Mouse (Mus musculus) gastrocnemius, postnatal 10 days (tissue): ENCODE data around the gene Fndc4. TPM values are rescaled to one million over a fixed set of nuclear protein-coding genes. Genes with fewer than 3 reads are reported as not detected.

Source experiments
- DNase-seq: peaks from one replicate; pipeline ENCODE4 v3.0.0; 2021; ENCODE audit warnings: mixed read lengths
- long read RNA-seq, 2 experiments: library from polyadenylated mRNA; stranded (forward); transcript quantifications; one replicate each; pipeline ENCODE4 v2.0.0; 2021
- total RNA-seq, 2 experiments: library from RNA; stranded (reverse); gene quantifications; 2 replicates each; pipeline ENCODE4 v1.2.3; 2021

The Fndc4 gene
- total RNA-seq = 1 to 10 TPM; 8.8 to 10.0 TPM
- long read RNA-seq, experiment 1, partial matches to known transcripts = 1 of 9 reads
- long read RNA-seq, experiment 1, other reads (novel, unspliced or antisense) = 1 of 9 reads
- long read RNA-seq, experiment 2, partial matches to known transcripts = 0 of 5 reads
- long read RNA-seq, experiment 2, other reads (novel, unspliced or antisense) = 0 of 5 reads

DNA sequence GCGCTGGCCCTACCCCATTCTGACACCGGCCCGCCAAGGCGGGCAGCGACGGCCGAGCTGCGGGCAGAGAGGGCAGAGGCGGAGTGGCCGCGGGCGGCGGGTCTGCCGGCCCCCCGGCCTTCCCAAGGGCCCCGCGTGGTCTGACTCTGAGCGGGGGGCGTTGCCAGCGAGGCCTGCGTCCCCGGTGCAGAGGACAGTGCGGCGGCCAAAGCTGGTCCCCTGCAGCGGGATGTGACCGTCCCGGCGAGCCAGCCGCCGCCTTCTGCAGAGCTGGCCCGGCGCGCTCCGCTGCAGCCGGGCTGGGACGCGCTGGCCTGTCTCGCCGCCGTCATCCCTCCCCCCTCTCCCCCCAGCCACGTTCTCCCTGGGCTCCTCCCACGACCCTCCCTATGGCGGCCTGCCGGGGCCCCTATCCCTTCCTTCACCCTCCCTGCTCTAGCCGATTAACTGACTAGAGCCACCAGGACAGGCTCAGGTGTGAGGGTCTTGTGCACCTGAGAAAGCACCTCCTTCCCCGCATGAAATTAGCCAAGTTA is at the start of gene Fndc4:
TSS of gene Fndc4 (minus strand) at position 475 of the 536 bp plus-strand sequence.
- peak; percentile 45 for DNase-seq

DNA sequence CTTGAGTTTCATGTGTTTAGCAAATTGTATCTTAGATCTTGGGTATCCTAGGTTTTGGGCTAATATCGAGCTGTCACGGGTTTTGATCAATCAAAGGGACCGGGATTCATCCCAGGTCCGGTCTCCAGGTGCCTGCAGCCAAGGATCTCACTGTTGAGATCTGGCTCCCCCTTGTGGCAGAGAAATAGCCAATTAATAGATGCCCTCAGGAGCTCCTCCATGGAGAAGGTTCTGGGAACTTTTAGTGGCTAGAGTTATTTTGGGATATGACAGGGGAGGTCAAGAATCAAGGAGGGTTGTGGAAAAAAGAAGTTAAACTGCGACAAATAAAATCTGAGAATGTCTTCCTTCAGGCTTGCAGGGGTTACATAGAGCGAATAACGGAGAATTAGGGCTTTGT is 32.4 kb upstream of the Fndc4 start:
- peak; percentile 41 for DNase-seq

DNA sequence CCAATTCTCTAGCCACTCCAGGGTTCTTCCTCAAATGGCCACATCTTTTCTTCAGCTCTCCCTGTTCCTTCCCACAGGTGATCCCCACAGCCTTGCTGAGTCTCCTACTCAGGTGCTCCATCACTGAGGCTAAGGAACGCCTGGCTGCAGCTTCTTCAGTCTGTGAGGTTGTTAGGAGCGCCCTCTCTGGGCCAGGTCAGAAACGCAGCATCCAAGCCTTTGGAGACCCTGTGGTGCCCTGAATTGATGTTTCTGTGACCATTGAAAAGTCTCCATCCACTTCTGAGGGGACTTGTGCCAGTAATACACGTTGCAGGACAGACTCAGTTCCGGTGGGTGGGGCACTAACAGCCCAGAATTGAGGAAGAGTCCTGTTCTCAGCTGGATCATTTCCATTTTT is 31.0 kb upstream of the Fndc4 start:
- DNase-seq = no peak

DNA sequence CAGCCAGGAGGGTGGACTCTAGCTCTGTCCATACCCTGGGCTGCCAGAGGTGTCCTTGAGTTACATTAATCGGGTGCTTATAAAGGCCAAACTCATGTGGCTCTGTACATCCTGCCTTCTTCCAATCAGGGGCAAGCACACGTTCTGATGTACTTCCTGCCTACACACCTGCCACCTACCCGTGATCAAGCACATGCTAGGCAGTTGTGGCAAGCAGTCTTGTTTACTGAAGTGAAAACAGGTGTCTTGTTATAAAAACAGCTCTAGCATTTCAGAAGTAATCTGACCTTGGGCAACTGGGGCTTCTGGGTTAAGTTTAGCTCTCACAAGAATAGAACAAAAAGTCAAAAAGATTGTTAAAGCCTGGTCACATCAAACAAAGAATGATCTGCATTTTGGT is 28.2 kb upstream of the Fndc4 start:
- no peak for DNase-seq

DNA sequence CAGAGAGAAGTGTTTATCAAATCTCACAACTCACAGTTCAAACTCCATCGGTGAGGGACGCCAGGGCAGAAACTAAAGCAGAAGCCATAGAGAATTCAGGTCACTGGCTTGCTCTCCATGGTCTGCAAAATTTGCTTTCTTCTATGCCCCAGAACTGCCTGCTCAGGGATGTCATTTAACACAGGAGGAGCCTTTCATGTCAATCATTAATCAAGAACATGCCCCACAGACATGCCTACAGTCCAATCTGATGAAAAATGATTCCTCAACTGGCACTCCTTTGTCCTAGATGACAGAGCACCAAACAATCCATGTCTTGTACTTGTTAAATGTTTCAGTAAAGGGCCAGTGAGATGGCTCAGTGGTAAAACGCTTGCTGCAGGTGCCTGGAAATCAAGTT is 26.9 kb upstream of the Fndc4 start:
- DNase-seq = no peak

DNA sequence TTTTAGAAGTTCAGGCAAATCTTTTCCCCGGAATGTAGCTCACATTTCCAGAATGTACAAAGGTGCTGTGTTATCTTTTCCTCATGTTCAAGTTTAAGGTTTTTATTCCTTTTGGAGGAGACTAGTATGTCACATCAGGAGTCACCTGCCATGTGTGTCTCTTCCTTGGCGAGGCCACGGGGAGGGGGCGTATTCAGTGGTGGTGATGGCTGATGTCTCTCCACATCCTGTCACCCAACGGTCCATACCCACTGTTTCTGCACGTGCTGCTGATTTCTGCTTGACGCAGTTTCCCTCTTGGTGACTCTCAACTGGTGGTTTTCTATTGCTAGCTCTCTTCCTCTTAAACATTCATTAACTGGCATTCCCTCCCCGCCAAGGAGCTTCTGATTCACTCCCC is 16.9 kb upstream of the Fndc4 start:
- no peak for DNase-seq

DNA sequence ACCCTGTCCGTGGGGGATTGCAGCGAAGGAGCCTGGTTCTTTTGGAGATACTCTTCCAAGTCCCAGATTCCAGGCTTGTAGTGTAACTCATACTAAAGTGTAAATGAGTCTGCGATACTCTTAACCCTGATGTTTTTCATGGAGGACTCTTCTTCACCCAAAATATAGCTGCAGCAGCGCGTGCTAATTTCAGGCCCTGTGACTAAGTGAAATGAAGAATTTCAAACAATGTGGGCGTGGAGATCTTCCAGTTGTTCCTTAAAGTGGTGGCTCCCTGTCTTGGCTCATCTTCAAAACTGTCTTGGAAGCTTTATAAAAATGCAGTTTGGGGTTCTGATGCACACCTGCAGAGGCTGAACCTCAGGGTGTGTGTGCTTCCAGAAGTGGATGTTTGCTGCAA is 7.2 kb upstream of the Fndc4 start:
- DNase-seq = no peak

DNA sequence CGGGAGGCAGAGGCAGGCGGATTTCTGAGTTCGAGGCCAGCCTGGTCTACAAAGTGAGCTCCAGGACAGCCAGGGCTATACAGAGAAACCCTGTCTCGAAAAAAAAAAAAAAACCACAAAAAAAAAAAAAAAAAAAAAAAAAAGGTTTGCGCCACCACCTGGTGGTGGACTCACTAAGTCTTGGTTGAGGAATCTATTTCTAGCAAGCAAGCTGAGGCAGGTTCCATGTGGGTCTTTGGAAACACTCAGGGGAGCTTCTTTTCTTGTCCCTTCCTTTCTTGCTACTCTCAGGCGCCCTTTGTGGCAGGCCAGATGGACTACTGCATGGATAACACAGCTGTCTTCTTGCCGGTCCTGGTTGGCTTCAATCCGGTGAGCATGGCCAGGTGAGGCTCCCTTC is 6.0 kb upstream of the Fndc4 start:
- DNase-seq = no peak

DNA sequence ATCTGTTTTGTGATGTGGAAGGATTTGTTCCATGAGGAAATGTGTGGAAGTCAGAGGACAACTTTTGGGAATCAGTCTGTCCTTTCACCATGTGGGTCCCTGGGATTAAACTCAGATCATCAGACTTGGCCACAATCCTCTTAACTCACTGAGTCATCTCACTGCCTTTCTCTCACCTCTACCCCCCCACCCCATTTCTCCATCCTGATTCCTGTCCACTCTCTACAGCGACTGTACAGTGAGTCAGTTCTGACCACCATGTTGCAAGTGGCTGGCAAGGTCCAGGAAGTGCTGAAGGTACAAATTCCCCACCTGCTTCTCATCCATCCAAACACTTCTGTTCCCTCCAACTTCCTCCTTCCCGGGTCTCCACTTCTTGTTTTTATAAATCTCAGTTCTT is 2.6 kb upstream of the Fndc4 start:
- DNase-seq = no peak

DNA sequence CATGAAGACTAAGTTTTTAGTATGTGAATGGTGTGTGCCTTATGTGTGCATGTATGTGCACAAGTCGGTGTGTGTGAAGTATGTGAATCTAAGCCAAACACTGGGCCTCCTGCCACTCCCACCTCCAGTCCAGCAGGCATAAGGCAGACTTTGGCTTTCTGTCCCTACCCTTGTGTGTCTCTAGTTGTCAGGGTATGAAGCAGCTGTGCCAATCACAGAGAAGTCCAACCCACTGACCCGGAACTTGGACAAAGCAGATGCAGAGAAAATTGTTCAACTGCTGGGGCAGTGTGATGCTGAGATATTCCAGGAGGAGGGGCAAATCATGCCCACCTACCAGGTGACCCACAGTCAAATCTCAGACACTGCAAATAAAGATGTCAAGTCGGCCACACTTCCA is 2.1 kb upstream of the Fndc4 start:
- DNase-seq = no peak

DNA sequence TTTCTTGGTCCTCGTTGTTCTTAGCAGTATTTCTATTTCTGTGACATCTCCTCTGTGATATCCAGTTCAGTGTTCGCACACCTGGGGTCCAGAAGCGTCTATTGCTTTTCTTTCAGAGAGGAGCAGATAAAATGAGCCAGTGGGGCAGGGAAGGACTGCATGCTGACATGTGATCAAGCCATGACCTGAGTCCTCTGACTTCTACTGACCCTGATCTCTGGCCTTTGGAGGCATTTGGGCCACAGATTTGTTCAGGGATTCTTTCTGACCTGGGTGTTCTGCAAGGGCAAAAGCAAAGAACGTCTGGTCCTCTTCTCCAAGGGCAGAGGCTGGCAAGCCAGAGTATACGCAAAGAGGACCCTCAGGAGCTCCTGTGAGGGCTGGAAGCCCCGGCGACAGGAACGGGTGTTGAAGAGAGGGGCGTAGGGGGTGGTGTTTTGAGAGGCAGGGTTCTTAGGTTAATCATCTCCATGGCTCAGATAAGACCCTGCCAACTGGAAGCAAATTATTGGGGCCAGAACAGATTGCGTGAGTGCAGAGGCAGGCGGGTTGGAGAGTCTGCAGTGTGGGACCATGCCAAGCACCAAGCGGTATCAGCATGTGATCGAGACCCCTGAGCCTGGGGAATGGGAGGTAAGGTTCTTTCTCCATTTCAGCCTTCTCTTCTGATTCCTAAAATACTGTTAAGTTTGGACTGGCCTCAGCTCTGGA is 1.3 kb upstream of the Fndc4 start, which contains the start of gene Gckr:
TSS of gene Gckr (plus strand) at position 397 of the 711 bp plus-strand sequence.
- DNase-seq = no peak

DNA sequence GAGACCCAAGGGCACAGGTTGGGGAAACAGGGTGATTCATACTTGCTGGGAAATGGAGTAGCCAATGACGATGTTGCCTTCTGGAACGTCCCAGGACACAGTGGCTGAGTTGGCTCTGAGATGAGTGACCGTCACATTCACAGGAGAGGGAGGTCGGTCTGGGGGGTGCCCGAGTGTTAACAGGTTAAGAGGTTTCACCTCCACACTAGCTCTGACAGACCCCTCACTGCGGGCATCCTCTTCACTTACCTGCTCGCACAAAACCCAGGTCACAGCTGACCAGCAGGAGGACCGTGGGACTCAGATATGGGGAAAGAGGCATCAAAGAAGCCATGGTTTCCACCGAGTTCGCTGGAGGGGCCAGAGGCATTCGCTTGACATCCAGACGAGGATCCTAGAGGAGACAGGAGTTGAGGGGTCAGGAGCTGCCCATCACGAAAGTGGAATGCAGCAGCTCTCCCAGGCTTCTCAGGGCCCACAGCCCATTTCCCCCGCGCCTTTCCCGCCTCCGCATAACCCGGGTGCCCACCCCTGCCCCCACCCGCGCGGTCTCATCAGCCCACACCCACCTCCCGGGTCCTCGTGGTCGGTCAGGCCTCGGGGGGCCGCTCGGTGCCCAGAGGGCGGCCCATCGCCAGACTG is 795 bp downstream of the Fndc4 start:
- DNase-seq = peak; percentile 12

DNA sequence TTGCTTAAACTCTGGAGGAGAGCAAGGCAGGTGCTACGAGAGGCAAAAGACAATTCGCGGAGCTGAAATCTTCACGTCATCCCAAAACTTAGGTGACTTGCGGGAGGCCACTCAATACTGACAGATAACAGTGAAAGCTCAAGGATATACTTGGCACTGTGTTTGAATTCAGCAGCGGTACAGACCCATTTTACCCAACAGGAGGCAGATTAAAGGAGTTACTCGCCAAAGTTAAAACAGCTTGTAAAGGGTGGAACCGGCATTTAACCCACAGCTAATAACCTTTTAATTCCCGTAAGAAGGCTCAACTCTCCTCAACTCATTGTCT is 4.6 kb downstream of the Fndc4 start:
- no peak for DNase-seq

DNA sequence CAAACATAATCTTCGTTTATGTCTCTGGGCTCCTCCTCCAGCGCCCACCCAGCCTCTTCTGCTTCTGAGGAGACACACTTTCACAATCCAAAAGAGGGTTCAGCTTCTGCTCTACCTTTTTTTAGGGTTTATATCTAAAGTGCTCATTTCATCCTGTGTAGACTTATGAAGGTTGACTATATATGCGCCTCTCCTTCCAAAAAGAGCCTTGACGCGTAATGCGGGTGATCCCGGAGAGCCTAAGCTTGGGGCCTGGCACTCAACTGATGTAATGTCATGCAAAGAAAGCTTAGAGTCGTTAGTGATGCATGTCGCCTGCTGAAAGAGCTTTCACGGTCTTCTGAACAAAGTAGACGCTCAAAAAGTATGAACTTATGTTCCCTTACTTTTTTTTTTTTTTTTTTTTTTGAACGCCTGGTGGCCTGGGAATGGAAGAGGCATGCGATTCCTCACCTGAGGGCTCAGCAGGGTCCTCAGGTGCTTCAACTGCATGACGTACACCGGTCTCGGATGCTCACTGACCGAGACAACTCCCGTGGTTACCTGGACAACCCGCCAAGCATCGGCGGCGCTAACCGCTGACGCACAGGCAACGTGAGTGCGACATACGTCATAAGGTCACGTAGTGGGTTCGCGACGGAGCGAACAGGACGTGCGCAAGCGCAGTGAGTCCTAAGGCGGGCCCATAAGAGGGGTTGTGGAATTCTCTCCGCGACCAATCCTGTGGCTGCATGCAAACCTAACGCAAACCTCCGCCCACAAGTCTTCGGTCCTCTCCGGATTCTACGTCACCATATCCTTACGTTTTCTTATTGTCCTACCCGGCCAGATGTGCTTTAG is 5.1 kb downstream of the Fndc4 start, which contains the start of gene Ift172:
TSS of gene Ift172 (minus strand) at position 596 of the 840 bp plus-strand sequence.
- DNase-seq = peak; percentile 94

DNA sequence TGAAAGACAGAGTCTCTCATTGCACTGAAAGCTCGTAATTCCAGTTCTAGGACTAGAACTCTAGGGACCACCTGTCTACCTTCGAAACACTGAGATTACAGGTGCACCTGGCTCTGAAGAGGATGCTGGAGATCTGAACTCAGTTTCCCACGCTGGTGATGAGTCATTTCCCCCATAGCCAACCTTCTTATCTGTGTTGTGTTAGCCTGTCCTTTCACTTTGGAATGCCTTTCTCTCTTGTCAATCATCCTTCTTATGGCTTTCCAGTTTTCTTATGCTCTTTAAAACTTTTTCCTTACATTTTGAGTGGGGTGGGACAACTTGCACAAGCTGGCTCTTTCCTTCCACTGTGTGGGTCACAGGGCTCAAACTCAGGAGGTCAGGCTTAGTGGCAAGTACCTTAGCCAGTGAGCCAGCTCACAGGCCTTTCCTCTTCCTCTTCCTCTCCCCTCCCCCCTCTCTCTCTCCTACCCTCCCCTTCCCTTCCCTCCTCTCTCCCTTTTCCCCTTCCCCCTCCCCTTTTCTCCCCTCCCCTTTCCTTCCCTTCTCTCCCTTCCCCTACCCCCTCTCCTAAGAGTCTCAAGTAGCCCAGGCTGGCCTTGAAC is 6.2 kb downstream of the Fndc4 start:
- DNase-seq = no peak

DNA sequence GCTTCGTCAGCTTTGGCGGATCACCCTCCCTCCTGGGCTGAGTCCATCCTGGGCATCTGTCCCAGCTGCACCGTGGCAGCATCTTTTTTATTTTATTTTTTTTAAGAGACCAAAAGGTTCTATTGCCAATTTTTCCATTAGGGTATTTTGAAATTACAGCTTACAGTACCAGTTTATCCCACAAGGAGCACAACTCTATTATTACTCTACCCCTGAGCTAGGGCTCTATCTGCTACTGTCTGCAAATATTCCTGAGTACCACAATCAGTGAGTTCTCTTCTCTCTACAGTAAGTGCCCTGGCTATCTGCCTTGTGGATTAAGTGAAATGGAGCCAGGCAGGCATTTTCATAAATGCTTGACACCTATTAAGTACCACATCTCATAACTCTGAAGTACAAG is 7.2 kb downstream of the Fndc4 start:
- DNase-seq = peak; percentile 28

DNA sequence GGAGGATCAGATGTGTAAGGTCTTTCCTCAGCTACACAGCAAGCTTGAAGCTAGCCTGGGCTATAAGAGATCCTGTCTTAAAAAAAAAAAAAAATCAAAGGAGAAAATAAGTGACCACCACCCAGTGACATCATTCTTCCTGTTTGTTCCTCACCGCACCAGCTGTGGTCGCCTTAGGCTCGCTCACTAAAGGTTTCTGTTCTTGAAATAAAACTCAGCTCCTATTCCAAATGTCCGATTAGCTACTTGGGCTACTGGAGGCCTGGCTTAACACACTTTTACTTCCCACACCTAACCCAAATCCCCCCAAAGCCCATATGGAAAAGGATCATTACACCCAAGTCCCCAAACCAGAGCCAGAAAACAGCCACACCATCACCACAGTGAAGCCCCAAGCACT is 7.7 kb downstream of the Fndc4 start:
- no peak for DNase-seq

DNA sequence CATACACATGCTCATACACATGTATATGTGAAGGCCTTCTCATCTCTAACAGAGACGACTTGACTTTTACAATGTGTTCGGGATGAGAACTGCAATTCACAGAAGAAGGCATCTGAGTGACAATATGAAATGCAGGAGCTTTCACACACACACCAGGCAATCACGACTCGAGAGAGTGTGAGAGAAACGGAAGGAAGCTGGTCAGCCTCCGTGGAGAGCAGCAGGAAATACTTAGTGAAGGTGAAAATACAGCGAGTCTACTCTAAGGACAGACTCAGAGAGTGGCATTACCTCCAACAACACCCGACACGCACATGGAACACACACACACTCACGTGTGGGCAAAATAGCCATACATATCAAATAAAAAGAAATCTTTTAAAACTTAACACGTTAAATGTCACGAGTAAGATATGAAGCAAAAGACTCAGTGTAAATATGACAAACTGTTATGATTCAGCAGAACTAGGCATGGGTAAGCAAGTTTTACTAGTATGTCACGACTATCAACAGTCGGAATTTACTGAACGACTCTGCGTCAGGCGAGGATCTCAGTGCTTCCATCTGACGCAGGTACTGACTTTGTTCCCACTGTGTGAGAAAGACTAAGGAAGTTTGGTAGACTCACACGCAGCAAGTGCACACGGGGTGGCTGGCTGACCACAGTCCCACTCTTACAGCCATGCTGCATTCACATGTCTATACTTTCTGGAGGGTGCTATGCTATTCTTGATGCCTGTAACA is 16.5 kb downstream of the Fndc4 start:
- DNase-seq = no peak

DNA sequence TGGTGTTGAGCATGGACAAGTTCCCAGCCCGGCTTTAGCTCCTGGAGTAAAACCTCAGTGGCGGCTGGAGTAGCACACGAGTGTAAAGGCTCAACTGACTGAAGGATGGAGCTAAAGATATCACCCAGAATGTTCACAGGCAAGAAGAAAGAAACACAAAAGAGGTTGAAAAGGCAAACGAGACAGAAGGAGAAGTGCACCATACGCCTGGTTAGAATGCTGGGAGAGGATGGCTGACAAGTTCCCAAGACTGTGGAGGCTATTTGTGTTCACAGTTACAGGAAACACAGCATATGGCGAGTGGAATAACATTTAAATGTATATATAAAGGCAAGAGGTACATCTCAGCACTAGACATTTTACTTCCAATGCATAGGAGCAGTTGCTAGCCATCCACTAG is 22.9 kb downstream of the Fndc4 start:
- DNase-seq = no peak

DNA sequence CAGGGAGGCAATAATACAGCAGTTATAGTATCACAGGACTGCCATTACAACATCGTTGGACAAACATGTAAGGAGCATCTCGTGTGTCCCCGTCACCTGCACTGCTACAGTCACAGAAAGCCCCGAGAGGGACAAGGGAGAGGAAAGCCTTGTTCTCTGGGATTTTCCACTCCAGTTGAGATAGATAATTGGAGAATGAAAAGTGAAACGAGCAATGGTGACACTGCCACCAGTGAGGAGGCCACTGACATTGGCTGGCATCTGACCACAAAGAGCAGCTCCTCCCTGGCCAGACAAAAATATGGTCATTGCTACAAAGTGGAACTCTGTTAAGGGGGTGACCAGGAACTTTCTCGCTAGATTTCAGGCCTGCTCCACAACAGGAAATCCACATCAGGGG is 28.2 kb downstream of the Fndc4 start:
- DNase-seq = no peak

DNA sequence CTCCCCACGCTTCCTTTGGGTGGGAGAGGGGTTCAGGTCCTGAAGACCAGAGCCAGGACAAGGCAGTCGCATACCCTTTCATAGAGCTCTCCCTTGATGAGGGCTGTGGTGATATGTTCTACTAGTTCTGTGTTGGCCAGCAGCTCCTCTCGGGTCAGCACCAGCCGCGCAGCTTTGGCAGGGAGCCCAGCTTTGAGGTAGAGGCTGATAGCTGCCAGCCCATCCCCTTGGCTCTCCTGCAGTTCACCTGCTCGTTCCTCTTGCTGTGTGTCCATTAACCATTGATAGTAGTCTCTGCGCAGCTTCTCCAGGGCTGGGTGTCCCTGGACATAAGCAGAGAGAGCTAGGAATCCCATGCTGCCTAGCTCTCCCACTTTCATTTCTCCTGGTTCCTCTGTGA is 29.8 kb downstream of the Fndc4 start:
- DNase-seq = no peak
